Mouse (Mus musculus): ENCODE measurements around the gene Nt5c.

GRCm38 (mm10) chr11:115490441-115491355 is 964 bp downstream of the Nt5c start:
- TF ChIP-seq CTCF (IDR thresholded peaks at IDR 0.05; ENCODE audit: control insufficient read depth, insufficient read depth, insufficient read length) (no peak), FOSL1 (IDR thresholded peaks at IDR 0.05; ENCODE audit: insufficient read depth, low read length, poor library complexity, severe bottlenecking) (no peak), MYOG (IDR thresholded peaks at IDR 0.05; ENCODE audit: control insufficient read depth, extremely low read depth, insufficient read length) (no peak), USF1 (IDR thresholded peaks at IDR 0.05; ENCODE audit: low read depth) (no peak), MYOD1 (IDR thresholded peaks at IDR 0.05; ENCODE audit: control insufficient read depth, insufficient read length, low read depth) (no peak)
